Mouse (Mus musculus): ENCODE data around the gene Ipmk.

GRCm38 (mm10) chr10:71447661-71448060, 100.1 kb downstream of the Ipmk start:
- TF ChIP-seq CTCF (IDR thresholded peaks at IDR 0.05; ENCODE audit: borderline replicate concordance, insufficient read depth, low read length) (no peak), POLR2A (IDR thresholded peaks at IDR 0.05; ENCODE audit: low read depth, low read length) (no peak)

Data from embryonic fibroblast, embryonic 13.5 days (primary cell).